Mouse (Mus musculus) bone marrow macrophage, adult 2 months (primary cell): ENCODE measurements around the gene Pkdcc.

ENCODE experiments used
- CTCF ChIP-seq: IDR thresholded peaks from 2 replicates; pipeline ENCODE4 v1.5.1; 2012; ENCODE audit warnings: low read depth, mild to moderate bottlenecking, low read length, moderate library complexity
- POLR2A ChIP-seq: IDR thresholded peaks from 2 replicates; pipeline ENCODE4 v1.6.1; 2012; ENCODE audit warnings: mild to moderate bottlenecking, low read depth, low read length, borderline replicate concordance

DNA sequence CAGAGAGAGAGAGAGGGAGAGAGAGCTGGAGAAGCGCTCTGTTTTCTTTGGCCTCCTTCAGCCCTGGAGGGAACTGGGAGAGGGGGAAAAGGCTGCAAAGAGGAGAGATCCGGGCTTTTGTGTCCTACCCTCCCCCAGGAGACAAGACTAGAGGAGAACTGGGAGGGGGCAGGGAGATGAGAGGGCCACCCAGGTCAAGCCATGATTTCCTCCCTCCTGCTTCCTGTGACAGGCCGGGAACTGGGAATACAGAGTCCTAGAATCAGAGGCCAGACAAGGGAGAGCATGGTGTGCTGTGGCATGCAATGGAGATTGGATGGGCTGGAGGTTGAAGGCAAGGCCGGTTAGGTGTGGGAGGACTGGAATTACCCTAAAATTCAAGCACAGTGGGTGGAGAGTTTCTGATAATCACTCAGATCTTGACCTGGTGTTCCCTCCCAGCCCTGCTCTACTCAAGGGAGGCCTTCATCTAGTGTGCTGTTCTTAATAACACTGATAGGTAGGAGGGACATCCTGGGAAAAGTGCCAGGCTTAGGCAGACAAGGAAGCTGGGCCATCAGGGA is 17.6 kb upstream of the Pkdcc start:
- TF ChIP-seq CTCF, result no peak
- TF ChIP-seq POLR2A, result no peak
